Mouse (Mus musculus): ENCODE measurements around the gene Tgif2.
"Not testable (repeated sequence)": the region's sequence is repeated elsewhere in the genome, so short reads cannot be mapped to it uniquely, and the experiment has no call there.

The Tgif2 gene

DNA sequence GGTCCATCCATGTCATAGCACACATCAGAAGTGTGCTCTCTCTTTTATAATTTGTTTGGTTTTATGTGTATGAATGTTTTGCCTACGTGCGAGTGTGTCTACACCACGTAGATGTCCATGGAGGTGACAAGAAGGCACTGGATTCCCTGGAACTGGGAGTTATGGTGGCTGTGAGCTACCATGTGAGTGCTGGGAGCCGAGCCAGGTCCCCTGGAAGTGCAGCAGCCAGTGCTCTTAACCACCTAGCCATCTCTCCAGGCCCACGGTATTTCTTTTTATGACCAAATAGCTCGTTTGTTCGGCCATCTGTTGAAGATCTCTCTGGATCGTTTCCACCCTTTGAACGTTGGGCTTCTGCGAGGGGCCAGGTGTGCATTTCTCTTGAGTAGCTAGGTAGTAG lies 3.5 kb downstream of the Tgif2 start:
- no peak for DNase-seq

- DNase-seq = no peak
These were observed 4.9 kb downstream of the Tgif2 start for GRCm38 (mm10) chr2:156844715-156845114.

DNA sequence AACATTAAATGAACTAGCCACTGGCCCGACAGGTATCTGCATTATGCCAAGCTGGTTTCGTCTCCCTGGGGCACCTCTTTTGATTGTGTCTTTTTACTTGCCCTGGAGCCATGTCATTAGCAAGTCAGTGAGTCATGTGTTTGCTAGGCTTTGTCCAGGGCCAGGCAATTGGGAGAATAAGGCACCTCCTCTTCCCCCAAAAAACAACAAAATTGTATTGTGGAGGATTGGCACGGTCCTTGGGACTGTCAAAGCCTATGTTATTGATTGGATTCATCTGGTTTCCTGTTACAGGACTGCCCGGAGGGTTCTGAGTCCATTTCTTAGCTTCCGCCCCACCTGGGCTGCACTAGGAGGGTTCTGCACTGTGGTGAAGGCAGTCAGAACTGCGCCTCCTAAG lies 7.8 kb downstream of the Tgif2 start:
- no peak for DNase-seq

DNA sequence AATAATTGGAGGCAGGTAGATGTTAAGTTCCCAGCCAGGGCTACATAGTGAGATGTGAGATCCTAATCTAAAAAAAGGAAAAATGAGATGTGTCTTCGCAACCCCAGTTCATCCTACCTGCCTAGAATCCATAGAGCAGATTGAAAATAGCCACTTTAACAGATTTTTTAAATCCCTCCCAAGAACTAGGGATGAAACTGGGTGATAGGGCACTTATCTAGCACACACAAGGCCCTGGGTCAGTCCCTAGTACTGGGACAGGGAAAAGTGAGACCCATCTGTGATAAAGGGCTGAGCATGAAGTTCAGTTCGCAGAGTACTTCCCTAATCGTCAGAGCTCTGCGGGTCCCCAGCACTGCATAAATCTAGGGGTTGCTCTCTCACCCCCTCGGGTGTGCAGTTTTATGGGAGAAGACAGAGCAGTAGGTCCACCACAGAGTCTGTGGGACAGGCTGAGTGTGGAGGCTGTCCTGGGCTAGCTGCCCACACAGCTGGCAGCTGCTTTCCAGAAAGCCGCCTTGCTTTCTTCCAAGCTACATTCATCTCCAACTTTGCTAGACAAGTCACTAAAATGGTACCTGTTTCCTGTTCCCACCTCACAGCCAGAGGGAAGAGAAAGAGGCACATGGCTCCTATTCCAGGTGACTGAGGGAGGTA lies 8.8 kb downstream of the Tgif2 start:
- DNase-seq = no peak

- no peak for DNase-seq
These were observed 10.7 kb downstream of the Tgif2 start for GRCm38 (mm10) chr2:156850505-156850904.

GRCm38 (mm10) chr2:156853584-156853983 lies 13.8 kb downstream of the Tgif2 start:
- not testable (repeated sequence) for DNase-seq

DNA sequence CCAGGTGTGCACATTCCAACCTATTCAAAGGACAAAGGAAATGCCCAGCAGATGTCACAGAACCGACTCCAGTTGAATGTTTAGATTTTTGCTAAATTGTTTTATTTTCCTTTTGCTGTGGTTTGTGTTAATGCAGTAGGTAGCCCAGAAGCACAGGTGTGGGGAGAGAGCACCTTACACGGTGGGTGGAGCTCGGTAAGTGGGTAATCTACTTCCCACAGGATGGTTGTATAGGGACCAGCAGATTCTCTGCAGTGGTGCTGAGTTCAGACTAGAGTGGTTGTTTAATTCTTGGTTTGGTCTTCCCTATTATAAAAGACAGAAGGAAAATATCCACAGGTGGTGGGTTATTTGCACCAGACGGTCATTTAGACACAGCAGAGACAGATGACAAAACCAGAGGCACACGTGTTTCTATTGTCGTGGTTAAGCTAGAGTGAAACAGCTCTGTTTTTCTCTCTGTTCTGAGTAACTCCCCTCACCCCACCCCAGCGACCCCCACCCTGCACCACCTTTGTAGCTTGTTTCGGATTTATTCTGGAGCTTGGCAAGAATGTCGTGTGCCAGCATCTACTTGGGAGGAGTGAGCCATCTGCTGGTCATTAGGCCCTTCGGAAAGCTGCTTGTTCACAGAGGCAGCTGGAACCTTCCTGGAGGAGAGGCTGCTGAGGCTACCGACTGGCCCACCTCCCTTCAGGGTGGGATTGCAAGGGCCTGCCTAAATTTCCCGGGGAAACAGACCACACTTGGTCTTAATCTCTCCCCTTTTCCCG lies 14.4 kb downstream of the Tgif2 start:
- not testable (repeated sequence) for DNase-seq

- DNase-seq = no peak
These were observed 16.5 kb downstream of the Tgif2 start for GRCm38 (mm10) chr2:156856311-156856710.

DNA sequence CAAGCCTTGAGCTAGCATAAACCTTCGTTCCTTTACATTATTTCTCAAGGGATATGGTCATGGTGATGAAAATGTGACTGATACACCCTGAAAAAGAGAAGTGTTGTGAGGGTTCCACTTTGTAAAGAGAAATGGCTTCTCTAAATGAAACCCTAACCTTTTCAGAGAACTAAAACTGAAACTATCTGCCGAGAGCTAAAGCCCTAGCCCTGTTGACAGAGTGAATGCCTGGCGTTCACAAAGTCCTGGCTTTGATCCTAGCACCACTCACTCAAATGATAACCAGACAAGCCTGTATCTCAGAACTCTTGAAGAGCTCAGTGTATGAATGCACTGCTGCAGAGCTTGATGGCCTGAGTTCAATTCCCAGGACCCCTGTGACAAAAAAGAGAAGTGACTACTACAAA lies 17.6 kb downstream of the Tgif2 start:
- DNase-seq = no peak

DNA sequence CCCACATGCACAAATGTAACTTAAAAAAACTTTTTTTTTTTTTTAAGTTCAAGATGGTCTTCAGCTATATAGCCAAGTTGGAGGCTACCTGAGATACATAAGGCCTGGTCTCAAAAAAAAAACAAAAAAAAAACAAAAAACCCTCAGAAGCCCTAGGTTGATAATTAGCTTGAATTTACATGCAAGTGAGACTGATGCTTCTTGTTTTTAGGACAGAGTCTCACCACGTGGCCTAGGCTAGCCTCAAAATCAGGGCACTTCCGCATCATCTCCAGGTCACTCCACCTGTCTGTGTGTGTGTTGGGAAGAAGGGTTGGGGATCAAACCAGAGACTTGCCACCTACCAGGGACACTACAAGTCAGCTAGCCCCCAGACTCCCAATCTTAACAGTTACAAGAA lies 18.0 kb downstream of the Tgif2 start, which contains the start of gene 4930518I15Rik:
Gene 4930518I15Rik (minus strand): TSS at position 112 of the 400 bp plus-strand sequence.
- DNase-seq = no peak

DNA sequence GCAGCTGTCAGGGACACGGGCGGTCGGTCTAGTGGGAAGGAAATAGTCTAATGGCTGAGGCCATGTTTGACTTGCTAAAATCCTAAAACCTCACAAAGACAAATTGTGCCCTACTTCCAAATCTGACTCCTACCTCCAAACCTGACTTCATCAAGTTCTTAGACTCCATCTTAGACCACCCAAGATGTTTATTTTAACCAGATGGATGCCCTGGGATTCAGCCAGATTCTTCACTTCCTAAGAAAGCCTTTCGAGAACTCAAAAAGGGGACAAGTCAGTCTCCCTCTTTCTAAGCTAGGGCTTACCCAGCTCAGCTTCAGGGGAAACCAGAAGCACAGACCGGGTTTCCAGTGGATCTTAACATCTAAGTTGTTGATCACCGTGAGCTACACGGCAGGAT lies 18.9 kb downstream of the Tgif2 start:
- DNase-seq = no peak

- peak; percentile 65 for DNase-seq
These were observed 22.4 kb downstream of the Tgif2 start for GRCm38 (mm10) chr2:156862041-156862717.

- DNase-seq = peak; percentile 98
These were observed 23.1 kb downstream of the Tgif2 start, which contains the start of gene Rab5if for GRCm38 (mm10) chr2:156862772-156863486. TSS of gene Rab5if (plus strand) at chr2:156863128.

DNA sequence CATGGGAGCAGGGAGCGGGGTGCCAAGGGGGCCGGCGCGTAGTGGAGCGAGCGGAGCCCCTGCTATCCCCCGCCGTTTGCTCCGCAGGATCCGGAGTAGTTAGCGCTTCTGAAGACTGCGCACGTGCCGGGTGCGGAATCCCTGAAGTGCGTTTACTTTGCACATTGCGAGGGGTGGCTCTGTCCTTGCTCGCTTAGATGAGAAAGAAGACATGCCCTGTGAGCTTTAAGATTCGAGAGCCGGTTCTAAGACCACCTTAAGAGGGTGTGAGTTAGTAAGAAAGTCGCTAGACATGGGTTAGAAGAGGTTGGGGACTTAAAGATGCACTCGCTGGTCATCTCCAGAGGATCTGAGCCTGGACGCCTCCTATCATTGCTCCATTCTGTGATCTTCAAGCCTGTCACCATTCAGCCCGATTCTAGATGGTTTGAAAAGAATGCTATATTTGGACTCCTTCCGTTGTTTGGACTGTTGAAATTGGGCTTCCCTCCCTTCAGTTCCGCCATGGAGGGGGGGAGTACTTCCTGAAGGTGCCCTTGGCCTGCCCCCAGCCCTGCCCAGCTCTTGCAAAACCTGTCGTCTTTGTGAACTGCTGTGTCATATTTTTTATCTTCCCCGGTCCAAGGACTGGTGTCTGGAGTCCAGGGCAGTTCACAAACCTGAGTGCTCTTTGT lies 23.8 kb downstream of the Tgif2 start:
- DNase-seq = no peak

GRCm38 (mm10) chr2:156864481-156864880 lies 24.7 kb downstream of the Tgif2 start:
- no peak for DNase-seq

GRCm38 (mm10) chr2:156868994-156869393 lies 29.2 kb downstream of the Tgif2 start:
- no peak for DNase-seq

DNA sequence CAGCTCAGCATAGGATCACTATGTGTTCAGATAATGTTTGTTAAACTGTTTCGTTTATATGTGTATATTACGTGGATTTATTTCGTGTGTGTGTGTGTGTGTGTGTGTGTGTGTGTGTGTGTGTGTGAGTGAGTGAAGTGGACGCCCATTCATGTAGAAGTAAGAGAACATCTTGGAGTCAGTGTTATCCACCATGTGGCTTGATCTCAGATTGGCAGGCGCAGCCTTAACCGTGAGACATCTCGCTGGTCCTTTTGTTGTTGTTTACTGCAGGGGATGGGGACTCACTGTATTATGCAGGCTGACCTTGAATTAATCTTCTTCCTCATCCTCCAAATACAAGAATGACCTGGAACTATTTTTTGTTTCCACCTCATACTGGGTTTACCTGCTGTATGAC lies 29.7 kb downstream of the Tgif2 start:
- DNase-seq = no peak

GRCm38 (mm10) chr2:156870519-156870918 lies 30.7 kb downstream of the Tgif2 start:
- no peak for DNase-seq

GRCm38 (mm10) chr2:156873629-156874028 lies 33.8 kb downstream of the Tgif2 start:
- peak; percentile 83 for DNase-seq

DNA sequence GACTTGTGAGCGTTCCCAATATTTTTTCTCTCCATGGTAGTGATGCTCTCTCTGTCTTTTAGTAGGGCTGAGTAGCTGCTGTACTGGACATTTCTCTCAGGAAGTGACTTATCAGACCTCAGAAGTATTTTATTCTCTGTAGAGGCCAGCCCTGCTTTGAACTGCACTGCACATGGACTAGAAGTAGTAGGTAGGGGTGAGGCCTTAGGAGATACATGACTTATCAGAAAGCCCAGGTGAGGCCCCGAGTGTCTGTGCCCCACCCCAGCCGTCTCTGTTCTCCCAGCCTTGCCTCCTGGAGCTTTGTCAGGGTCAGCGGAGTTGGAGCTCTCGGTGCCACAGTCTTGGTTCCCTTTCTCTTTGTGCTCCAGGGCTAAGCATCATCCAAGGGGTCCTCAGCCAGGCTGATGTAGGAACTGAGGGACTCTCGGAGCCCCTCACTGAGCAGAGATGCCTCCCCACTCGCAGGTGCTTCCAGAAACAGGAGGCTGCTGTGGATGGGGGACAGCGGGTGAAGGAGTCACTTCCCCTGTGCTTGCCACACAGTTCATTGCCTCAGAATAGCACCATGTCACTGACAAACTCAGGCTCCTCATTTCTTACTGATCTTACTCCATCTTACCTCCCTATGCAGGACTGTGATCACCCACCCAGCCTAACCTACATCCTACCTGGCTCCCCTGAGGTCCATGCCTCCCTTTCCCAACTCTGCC lies 34.4 kb downstream of the Tgif2 start:
- no peak for DNase-seq

GRCm38 (mm10) chr2:156874760-156875510 lies 35.1 kb downstream of the Tgif2 start:
- DNase-seq = peak; percentile 98

Data from cerebellum, adult 9-11 months (tissue).